In the genomic region with DNA sequence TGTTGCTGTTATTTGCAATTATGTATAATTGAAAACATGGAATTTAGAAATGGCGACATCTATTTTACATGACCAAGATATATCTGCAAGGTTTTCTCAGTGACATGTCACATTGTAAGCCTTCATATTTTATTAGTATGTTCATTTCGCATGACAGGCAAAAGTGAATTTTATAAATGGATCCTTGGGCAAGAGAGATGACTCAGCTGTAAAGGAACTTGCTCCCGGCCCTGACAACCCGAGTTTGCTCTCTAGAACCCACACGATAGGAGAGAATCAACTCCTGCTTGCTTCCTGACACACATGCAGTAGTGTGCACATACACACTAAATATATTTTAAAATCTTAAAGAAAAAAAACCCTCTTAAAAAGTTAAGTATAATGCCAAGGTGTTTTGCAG, we compare ENCODE assay signal across 25 mouse cellular contexts. TPM values are rescaled to one million over a fixed set of nuclear protein-coding genes. Genes with fewer than 3 reads are reported as not detected.
"Had no signal": no experiment of that assay in that cellular context is flagged by ENCODE, and none has a peak within 500 bp of the region (broad histone marks: within the 10 kb centered on the region; RNA-seq: fewer than 3 reads in every experiment).

No protein-coding gene starts in this region.

- H3K9me3 ChIP-seq: limb, embryonic 12.5 days; limb, embryonic 15.5 days; midbrain, embryonic 10.5 days; midbrain, embryonic 13.5 days; neural tube, embryonic 13.5 days had no signal

- H3K9ac ChIP-seq: limb, embryonic 12.5 days; limb, embryonic 15.5 days; liver, embryonic 14.5 days; liver, postnatal 0 days; lung, embryonic 14.5 days; midbrain, embryonic 13.5 days; neural tube, embryonic 13.5 days had no signal

- H3K4me3 ChIP-seq: limb, embryonic 12.5 days; limb, embryonic 15.5 days; megakaryocyte, embryonic 14.5 days; midbrain, embryonic 10.5 days; midbrain, embryonic 13.5 days; myocyte; neural tube, embryonic 13.5 days had no signal

- DNase-seq: kidney, adult 9 months; kidney, postnatal 14 days; kidney, postnatal 4 days; left cerebral cortex, postnatal 4 days; liver, postnatal 0 days; lung, embryonic 14.5 days; lung, postnatal 36 days; retina, postnatal 1 day; right cerebral cortex, postnatal 25 days; spleen, adult 18-20 months; thymus, adult 2 months; thymus, postnatal 14 days; thymus, postnatal 4 days had no signal

- H3K27me3 ChIP-seq: limb, embryonic 12.5 days; limb, embryonic 15.5 days; megakaryocyte, embryonic 14.5 days; midbrain, embryonic 13.5 days; neural tube, embryonic 13.5 days had no signal

- H3K4me1 ChIP-seq: limb, embryonic 12.5 days; limb, embryonic 15.5 days; midbrain, embryonic 10.5 days; midbrain, embryonic 13.5 days; neural tube, embryonic 13.5 days had no signal

- H3K4me2 ChIP-seq: limb, embryonic 12.5 days; limb, embryonic 15.5 days; liver, embryonic 11.5 days; lung, embryonic 14.5 days; midbrain, embryonic 13.5 days; neural tube, embryonic 13.5 days had no signal

- ATAC-seq: liver, postnatal 0 days; lung, postnatal 0 days; midbrain, embryonic 13.5 days; midbrain, embryonic 16.5 days had no signal

- H3K27ac ChIP-seq: limb, embryonic 12.5 days; limb, embryonic 15.5 days; liver, embryonic 14.5 days; midbrain, embryonic 10.5 days; midbrain, embryonic 13.5 days; neural tube, embryonic 13.5 days had no signal

RNA-seq across cellular contexts. Expression of a gene that starts 52.5 kb away (rescaled TPM):
- total RNA-seq: monocyte, adult 5-6 weeks had no signal
